Mouse (Mus musculus) natural killer cell, adult 2 months (primary cell): ENCODE results near the gene Calm4.
"Not testable (repeated sequence)": the region's sequence is repeated elsewhere in the genome, so short reads cannot be mapped to it uniquely, and the experiment has no call there.

Experiments used
- DNase-seq, 2 experiments: peaks; one replicate each; pipeline ENCODE4 v3.0.0; 2022; ENCODE audit warnings: low spot score in 2 of 2

Gene Calm4

DNA sequence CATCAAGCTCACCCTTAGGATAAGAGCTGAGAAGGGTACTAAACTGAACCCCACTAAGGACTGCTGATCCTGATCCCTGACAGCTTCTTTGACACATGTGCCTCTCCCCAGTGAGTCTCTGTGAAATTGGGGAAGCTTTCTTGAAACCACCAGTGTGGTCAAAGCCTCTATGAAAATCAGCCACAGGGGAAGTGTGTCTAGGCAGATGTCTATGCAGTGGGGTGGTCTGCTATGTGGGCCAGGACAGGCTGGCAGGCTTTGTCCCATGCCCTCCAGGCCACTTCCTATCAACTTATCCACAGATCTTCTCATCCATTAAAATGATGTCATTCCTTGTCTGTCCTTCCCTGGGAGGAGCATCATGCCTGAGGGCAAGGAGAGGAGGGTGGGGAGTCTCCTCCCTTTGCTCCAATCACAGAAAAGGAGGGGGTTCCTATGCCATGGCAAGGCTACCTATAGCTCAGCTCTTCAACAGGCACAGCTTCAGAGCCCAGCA lies at the start of gene Calm4:
Calm4 (plus strand) TSS at position 446 of the 496 bp plus-strand sequence.
- not testable (repeated sequence) for DNase-seq

DNA sequence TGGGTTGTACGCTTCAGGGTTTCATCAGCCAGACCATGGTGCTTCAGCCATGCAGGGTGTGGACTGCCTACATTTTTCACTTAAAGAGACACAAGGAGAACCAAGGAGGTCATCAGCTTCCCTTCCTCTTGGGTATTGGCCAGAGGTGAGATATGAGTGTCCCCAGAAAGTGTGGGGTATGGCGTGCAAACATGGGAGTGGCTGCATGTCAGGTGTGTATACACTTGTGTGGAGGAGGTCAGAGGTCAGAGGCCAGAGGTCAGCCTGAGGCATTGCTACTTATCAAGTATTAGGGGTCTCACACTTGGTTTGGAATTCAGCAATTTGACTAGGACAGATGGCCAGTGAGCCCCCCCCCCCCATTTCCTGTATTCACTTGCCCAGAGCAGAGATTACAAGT lies 49.0 kb upstream of the Calm4 start:
- DNase-seq: no peak

DNA sequence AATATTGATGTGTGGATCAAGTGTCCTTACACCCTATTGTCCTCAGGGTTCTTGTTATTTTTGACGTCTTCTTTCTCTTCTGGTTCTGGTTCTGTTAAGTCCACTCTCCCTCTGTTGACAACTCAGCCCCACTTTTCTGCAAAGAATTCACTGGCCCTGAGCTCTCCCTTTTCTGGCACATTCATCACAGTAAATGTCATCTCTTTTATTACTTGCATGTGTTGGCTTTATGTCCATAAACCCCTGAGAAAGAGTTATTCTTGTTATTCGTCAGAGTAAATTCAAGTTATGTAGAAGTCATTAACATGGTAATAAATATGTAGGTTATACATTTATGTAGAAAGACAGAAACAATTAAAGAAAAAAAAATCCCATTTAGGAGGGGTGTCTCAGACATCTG lies 48.0 kb upstream of the Calm4 start:
- DNase-seq: no peak

DNA sequence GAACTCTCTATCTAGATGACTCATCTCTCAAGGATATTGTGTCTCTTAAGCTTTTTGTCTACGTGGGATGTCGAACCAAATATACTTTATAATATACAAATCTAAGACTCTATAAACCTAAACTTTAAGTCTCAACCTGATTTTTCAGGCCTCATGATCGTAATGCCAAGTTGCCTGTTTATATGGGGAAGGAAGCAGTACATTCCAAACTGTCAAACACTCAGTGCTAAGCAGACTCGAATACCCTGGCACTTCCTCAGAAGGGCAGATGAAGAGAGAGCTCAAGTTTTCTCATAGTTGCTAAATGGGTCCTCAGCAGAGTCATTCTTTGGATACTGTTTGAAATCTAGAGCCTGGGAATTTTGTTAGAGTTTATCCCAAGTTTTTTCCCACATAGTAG lies 40.9 kb upstream of the Calm4 start:
- no peak for DNase-seq

DNA sequence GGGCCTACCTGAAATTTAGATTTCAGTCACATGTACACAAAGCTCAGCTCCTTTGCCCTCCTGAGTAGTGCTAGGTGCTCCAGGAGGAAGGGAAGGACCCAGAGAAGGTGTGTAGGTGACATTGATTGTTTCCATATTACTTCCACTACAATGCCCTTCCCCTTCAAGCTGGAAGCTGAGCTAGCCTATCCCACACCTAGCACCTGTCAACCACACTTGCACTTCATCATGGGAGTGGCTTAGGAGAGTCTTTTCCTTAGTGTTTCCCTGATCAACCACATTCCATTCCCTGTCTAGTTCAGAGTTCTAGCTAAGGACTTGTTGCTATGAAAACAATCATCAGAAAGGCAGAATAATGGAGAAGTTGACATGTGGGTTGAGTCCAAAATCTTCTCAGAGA lies 38.8 kb upstream of the Calm4 start:
- DNase-seq: no peak

DNA sequence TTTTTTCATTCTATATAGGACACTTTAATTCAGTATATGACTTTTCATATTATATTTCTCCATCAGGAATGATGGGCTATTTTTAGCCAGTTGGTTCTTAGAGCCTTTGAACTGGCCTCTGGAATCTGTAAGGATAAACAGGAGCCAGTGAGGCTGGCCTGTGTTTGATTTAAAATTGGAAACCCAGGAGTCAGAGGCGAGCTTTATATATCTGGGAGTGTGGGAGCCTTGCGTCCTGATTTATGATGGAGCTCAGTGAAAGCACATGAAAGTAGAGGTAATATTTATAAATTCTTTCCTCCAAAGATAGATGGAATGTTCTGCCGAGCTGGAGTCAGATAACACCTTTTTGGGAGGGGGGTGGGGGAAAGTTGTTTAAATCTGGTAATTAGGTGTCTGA lies 38.2 kb upstream of the Calm4 start:
- no peak for DNase-seq

DNA sequence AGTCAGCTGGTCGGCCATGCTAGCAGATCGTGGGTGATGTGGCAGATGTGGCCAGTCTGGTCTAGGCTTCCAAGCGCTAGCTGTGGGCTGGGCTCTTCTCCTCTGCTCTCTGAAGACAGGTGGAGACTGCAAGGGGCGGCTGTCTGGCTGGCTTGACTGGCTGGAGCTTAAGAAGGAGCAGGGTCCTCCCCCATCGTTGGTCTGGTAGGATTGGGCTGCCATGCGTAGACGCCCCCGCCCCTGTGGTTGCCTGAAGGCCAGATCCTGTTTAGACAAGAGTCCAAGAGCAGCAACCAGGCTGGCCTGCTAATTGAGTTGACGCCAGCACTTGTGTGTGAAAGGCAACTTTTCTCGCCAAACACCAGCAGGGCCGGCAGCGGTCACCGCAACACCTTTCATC lies 33.4 kb upstream of the Calm4 start, which contains the start of gene Calml3:
Calml3 (minus strand) TSS at position 131 of the 400 bp plus-strand sequence.
- DNase-seq: no peak

DNA sequence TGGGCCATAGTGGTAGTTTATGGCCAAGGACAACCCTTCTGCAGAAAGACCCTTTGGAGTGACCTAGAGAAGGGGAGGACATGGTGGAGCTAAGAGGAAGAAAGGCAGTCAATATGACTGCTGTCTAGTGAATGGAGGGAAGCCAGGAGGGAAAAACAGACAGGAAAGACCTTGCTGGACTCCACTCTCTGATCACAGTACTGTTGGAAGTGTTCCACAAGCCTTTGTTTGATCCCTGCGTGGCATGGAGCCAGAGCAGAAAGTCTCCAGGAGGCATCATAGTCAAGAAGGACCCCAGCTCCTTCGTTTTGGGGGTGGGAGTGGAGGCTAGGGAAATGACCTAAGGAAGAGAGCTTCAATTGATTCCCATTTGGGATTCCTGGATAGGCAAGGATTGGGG lies 32.4 kb upstream of the Calm4 start:
- DNase-seq: no peak

DNA sequence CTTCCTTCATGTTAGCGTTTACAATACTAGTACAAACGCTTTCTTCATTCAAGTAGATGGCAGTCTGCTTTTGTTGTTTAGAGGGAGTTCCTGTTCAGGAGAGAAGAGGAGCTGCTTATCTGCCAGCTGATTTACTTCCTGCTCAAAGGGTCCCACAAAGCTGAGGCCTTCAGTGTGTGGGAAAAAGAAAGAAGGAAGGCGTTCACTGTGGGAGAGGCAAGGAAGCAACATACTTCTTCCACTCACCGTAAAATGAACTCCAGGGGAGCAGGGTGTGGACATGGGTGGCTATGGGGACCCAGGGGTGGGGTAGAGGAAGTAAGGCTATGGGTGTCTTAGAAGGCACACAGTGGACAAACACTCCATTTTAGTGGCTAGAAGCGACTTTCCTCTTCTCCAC lies 31.9 kb upstream of the Calm4 start:
- no peak for DNase-seq

DNA sequence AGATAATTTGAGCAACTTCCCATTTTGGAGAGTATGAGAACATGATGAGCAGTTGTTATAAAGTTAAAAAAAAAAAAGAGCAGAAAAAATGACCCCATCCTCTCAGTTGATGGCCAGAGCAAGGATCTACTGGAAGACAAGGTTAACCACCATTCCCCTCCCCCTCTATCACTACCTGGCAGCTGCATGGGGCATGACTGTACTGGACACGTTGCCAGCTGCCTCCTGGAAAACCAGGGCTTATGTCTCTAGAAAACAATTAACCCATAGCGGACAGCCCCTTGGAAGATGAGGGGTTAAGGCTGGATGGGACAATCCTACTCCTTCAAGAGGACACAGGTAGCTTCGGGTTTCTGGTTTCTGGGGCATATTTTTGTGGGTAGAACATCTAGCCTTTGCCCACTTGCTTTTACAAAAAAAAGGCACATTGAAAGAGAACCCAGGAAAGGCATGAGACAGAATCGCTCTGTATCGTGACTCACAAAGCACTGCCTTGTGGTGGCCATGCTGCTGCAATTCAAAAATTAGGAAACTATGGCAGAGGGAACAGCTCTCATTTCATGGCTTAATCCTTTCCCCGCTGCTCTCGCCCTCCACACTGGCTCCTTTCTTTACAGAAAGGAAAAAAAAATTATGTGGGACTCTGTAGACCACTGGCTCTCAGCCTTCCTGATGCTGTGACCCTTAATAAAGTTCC lies 30.3 kb upstream of the Calm4 start:
- DNase-seq: no peak

DNA sequence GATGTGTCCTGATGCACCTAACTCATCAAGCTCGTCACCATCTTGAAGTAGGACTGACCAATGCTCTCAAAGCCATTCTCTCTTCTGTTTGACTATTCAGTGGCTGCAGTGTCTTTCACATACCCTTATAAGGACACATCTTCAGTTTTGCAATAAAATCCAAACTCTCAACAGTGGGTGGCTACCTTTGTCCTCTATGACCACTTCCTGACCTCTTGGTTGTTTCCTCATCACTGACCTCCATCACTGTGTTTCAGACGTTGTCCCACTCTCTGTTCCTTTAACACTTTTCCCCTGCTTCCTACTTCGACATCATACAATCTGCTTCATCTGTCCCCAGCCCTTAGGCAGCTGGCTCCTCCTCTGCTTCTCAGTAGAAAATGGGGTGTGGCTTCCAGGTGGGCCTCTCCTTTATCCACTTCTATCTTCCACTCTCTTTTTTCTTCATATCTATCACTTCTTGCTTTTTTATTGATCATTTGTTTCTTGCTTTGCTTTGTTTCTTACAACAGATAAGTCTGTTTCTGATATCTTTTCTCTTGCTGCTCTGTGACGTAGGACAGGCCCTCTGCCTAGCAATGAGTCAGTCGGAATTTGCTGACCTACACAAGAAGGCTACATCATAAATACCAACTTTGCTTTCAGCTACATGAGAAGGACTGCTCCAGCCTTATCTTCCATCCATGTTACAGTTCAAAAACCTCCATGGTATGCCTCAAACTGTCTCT lies 19.4 kb upstream of the Calm4 start:
- no peak for DNase-seq

DNA sequence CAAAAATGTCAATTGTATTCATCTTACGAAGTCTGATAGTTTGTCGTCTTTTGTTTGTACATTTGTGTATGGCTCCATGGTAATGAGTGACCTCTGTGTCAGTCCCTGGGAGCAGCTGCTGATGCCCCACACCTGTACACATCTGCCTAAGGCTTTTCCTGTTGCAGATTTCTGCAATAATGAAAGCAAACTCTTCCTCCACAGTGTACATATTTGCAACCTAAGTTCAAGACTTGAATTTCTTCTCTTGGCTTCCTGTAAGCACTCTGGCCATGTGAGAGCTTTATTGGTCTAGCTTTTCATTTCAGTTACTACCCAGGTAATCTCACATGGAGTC lies 18.8 kb upstream of the Calm4 start:
- no peak for DNase-seq

DNA sequence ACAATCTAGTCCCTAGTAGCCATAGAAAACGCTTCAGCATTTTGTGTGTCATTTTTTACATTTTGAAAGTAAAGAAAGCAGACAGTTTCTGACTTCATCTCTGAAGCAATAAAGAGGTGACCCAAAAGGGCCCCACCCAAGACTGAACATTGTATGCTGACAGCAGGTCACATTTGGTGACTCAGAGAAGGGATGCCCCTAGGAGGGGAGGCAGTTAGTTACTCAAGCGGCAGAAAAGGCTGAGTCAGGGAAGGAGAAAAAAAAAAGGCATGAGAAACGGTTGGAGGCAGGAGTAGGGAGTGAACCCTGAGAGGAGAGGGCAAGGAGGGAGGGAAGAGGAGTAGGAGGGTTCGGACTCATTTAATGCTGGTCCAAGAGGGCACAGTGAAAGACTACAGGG lies 15.5 kb upstream of the Calm4 start:
- no peak for DNase-seq

DNA sequence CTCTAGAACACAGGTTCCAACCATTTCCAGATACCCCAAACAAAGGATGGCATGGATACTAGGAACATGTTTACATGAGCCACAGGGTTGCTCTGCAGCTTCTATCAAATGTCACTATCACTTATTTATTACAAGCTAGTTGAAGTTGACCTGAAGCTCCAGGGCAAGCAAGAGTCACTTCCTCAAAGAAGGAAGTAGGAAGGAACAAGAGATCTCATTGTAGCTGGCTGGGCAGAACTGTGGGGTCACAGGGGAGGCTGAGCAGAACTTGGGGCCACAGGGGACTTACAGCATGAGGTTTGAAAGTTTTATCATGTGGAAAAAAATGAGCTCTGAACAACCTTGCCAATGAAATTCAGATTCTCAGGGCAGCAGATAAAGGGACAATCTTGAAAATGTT lies 11.8 kb upstream of the Calm4 start:
- DNase-seq: no peak

DNA sequence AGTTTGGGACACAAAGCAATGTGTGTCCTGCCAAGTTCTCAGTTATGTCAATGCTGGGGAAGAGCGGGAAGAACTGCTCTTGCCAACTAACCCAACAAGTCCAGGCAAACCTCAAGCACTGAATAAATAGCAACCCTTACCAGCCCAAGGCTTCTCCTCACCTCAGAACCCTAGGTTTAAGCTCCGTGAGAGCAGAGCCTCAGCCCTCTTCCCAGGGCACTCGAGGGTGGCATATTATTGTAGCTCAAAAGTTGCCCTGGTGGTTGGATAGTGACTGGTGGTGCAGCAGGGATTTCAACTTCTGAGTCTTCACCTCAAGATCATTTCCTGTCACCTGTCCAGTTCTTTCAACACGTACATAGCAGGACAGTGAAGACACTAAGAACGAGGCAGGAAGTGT lies 6.0 kb upstream of the Calm4 start:
- DNase-seq: no peak

DNA sequence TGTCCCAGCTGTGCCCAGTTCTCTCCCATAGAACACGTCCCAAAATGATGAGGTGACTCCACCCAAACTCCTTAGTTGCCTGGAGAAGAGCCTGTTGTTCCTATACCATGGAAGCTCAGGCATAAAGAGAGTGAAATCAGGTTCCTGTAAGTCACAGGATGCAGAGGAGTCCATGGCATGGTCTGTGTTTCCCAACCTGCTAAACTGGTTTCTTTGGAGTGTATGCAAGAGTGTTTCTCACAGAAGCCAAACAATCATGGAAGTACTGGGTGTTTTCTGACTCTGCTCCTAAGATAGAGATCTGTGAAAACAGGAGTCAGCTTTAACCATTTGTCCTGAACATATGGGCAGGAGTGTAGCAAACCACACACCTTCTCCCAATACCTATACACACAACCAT lies 5.6 kb upstream of the Calm4 start:
- no peak for DNase-seq

DNA sequence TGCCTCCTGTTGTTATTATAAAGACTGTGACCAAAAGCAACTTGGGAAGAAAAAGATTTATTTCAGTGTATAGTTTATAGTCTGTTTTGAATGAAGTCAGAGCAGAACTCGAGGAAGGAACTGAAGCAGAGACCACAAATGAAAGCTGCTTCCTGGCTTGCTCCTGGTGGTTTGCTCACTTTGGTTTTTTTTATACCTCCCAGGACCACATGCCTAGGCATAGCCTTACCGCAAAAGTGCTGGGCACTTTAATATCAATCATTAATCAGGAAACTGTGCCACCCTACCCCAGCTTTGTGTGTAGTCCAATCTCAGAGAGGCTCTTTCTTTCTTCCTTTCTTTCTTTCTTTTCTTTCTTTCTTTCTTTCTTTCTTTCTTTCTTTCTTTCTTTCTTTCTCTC lies 5.1 kb upstream of the Calm4 start:
- DNase-seq: no peak

DNA sequence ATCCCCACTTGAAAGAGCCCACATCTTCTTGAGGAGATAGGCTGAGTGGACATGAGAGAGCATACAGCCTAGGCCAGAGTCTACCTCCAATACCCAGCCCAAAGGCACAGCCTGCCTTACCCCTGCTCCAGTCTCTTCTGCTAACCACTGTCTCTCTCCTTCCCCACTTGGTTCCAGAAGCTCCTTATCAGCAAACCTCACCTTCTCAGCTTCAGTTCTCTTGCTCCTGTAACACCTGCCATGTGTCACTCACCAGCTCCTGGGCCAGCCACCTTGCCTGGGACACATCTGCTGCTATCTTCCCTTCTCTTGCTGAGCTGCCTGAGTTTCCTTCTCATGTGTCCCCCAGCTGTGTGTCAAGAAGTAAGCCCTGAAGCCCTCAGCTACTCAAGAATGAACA lies 3.9 kb upstream of the Calm4 start:
- not testable (repeated sequence) for DNase-seq

DNA sequence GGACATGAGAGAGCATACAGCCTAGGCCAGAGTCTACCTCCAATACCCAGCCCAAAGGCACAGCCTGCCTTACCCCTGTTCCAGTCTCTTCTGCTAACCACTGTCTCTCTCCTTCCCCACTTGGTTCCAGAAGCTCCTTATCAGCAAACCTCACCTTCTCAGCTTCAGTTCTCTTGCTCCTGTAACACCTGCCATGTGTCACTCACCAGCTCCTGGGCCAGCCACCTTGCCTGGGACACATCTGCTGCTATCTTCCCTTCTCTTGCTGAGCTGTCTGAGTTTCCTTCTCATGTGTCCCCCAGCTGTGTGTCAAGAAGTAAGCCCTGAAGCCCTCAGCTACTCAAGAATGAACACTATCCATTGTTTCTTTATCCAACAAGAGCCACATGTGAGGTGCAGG lies 3.1 kb downstream of the Calm4 start:
- DNase-seq: not testable (repeated sequence)

DNA sequence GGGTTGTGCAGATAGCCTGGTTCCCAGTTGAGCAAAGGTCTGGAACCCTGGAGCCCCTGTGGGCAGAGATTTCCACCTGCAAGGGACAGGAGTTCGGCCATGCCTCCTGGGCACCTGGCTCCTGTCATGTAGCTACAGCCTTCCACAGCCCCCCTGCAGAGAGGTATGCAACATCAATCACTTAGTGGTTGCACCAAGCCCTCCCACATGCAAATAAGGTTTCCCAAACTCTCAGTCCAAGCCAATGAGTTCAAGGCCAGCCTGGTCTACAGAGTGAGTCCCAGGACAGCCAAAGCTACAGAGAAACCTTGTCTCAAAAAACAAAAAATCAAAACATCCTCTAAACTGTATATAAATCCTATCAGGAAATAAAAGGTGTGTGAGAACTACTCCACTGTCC lies 12.8 kb downstream of the Calm4 start:
- no peak for DNase-seq

DNA sequence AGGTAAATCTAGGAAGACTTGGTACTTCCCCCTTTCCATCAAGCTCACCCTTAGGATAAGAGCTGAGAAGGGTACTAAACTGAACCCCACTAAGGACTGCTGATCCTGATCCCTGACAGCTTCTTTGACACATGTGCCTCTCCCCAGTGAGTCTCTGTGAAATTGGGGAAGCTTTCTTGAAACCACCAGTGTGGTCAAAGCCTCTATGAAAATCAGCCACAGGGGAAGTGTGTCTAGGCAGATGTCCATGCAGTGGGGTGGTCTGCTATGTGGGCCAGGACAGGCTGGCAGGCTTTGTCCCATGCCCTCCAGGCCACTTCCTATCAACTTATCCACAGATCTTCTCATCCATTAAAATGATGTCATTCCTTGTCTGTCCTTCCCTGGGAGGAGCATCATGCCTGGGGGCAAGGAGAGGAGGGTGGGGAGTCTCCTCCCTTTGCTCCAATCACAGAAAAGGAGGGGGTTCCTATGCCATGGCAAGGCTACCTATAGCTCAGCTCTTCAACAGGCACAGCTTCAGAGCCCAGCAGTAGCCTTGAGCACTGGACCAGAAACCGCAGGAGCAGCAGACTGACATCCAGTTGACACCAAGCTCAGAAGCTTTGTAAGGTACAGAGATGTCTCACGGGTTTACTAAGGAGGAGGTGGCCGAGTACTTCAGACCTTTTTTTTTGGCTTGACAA lies 16.2 kb downstream of the Calm4 start, which contains the start of gene Calm5:
Calm5 (plus strand) TSS at position 526 of the 686 bp plus-strand sequence.
- not testable (repeated sequence) for DNase-seq

DNA sequence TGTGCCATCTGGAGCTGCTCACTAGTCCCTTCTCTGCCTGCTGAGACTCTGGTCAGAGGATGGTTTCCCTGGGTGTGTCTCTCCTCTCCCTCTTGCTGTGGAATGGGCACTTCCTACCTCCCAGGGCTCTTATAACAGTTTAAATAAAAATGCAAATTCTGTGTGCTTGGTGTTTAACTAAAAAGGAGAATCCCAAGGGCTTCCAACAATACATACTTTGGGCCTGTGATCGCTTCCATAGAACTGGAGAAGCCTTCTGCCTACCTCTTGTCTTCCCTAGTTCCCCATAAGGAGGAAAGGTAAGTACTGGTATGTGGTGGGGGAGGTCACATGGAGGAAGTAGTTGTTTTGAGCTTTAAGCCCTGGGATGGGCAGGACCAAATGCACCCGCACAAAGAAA lies 17.3 kb downstream of the Calm4 start:
- no peak for DNase-seq

DNA sequence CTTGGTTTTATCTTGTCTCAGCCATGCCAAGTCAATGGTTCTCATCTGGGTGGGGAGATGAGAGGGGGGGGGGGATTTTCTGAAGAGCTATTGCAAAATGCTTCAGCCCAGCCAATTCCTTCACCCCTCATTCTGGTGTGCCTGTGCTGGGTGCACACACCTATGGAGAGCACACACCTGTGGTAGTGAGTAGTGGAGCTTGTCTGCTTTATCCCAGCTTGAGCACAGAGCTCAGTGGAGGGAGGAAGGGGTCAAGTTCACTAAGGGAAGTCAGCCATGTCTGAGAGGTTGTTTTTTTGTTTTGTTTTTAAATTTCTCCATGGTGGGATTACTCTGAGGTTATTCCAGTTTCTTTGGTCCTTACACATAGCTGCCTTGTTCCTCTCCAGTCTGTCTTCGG lies 18.7 kb downstream of the Calm4 start:
- DNase-seq: no peak
